Mouse (Mus musculus): Measurements from ENCODE around the gene Mael. TPM values are rescaled to one million over a fixed set of nuclear protein-coding genes. Genes with fewer than 3 reads are reported as not detected.

The Mael gene
- polyA plus RNA-seq, 1 experiment from 2014 or later, result not detected

Other genes starting within 250 kb of the Mael start
- gene Pou2f1, start 236.1 kb downstream of the Mael start, polyA plus RNA-seq (2016; fragmentation: Nextera tagmentation; extraction: Ambion mirVana), result 27.8 and 29.6 TPM in 2 replicates
- gene Dusp27, start 110.8 kb downstream of the Mael start, polyA plus RNA-seq (2016; fragmentation: Nextera tagmentation; extraction: Ambion mirVana), result 1.4 and 1.8 TPM in 2 replicates
- gene Gpa33, start 108.5 kb downstream of the Mael start, polyA plus RNA-seq (2016; fragmentation: Nextera tagmentation; extraction: Ambion mirVana), result not detected in 2 replicates
- 8.4 and 10.2 TPM in 2 replicates for gene Ildr2, start 15.4 kb upstream of the Mael start, polyA plus RNA-seq (2016; fragmentation: Nextera tagmentation; extraction: Ambion mirVana)
- gene Tada1, start 140.3 kb upstream of the Mael start, polyA plus RNA-seq (2016; fragmentation: Nextera tagmentation; extraction: Ambion mirVana), result 63.0 and 66.7 TPM in 2 replicates
- gene Pogk, start 171.1 kb upstream of the Mael start, polyA plus RNA-seq (2016; fragmentation: Nextera tagmentation; extraction: Ambion mirVana), result 51.7 and 54.1 TPM in 2 replicates